Mouse (Mus musculus): ENCODE results near the gene Fxyd3.

Fxyd3 gene

GRCm38 (mm10) chr7:31072326-31072725, 4.2 kb downstream of the Fxyd3 start:
- no peak for DNase-seq (ENCODE audit: low spot score in 2 of 2)

- no peak for DNase-seq (ENCODE audit: low spot score in 2 of 2)
Observed at GRCm38 (mm10) chr7:31070324-31070723, 6.2 kb downstream of the Fxyd3 start.

DNA sequence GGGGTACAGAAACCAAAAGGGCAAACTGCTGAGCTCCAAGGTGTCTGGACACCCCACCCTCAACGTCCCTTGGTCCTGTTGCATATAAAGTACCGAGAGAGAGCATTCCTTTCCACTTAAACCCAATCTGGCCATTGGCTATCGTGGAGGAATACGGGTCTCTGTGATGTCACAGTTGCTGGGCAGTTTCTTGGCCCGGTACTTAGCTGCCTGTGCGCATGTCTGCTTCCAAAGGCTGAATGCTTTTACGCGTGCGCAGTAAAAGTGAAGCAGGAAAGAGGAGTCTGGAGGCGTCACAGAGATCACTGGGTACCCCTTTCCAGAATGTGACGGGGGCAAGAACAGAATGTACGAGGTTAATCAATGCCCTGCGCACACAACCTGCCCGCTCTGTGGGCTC, 7.0 kb downstream of the Fxyd3 start:
- DNase-seq (ENCODE audit: low spot score in 2 of 2), result no peak

DNA sequence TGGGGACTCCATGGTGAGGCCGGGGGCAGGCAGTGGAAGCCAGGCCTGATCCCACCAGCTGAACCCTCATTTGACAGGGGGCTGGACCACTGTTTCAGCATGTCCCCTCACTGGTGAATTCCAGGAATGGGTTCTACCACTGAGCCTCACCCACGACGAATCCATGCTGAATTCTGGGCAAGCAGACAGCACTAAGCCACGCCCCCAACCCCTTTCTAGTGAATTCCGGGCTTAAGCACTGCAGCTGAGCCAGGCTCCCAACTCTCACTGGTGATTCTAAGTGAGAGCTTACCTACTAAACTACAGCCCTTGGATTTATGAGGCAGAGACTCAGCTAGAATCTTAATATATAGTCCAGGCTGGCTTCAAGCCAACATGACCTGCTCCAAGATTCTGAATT, 8.7 kb downstream of the Fxyd3 start:
- no peak for DNase-seq (ENCODE audit: low spot score in 2 of 2)

- no peak for DNase-seq (ENCODE audit: low spot score in 2 of 2)
Observed at GRCm38 (mm10) chr7:31063074-31063560, 13.4 kb downstream of the Fxyd3 start.

DNA sequence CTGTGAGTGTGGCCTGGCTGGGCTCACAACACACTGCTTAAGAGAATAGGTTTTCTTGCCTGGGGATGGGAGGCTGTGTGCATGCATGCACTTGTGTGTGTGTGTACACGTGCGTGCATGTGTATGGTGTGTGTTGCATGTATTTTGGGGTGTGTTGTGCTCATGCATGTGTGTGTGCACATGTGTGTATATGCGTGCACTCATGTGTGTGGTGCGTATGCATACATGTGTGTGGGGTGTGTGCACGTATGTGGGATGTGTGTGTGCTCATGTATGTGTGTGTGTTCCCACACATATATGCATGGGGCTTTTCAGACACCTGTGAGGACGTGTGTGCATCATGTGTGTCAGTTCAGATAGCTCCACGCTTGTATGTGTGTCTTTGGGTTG, 15.9 kb downstream of the Fxyd3 start:
- DNase-seq (ENCODE audit: low spot score in 2 of 2), result no peak

GRCm38 (mm10) chr7:31059919-31060620, 16.4 kb downstream of the Fxyd3 start:
- no peak for DNase-seq (ENCODE audit: low spot score in 2 of 2)

DNA sequence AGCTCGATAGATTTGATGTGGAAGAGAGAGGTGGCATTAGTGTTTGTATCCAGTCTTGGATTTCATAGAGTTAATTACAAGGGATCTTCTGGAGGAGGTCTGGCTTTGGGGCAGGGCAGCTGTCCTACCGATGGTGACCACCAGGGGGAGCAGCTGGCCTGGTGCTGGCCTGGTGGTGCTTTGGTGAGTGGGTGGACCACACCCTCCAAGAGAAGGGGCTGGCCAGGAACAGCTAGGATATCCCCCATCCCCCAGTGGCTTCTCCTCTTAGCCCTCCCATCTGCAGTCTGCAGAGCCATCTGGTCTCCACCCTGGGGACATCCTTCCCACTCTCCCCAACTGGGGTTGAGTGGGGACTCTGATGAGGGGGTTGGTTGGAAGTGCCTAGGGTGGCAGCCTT, 17.4 kb downstream of the Fxyd3 start, which contains the start of gene Lgi4:
Lgi4 (plus strand) TSS at position 235 of the 400 bp plus-strand sequence.
- peak; percentile 50 to 63 for DNase-seq (ENCODE audit: low spot score in 2 of 2)

DNA sequence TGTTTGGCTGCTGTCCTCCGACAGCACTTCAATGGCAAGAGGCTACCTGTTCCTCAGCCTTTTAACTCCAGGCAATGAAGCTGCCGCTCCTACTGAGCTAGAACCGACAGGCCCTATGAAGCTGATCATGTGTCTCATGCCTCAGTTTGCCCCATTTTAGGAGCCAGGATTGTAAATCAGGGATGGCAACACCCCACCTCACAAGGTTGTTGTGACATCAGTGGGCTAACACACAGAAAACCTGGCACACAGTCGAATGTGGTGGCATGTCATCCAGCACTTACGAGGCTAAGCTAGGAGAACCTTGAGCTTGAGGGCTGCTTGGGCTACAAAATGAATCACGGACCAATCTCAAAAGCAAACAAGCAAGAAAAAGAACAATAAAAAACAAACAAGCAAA, 18.3 kb downstream of the Fxyd3 start:
- DNase-seq (ENCODE audit: low spot score in 2 of 2), result no peak

DNA sequence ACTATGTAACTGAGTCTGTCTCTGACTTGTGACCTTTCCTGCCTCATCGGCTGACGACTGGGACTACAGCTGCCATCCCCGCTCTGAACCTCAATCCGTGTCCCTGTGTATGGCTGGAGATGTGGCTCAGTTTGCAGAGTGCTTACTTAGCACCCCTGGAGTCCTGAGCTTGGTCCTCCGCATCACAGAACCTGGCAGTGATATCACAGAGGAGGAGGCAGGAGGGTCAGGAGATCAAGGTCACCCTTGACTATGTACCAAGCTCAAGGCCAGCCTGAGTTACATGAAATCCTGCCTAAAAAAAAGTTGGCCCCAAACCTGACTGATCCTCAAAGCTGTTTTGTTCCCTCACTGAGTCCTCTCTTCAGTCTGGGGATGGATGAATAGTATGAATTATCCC, 18.8 kb downstream of the Fxyd3 start:
- no peak for DNase-seq (ENCODE audit: low spot score in 2 of 2)

DNA sequence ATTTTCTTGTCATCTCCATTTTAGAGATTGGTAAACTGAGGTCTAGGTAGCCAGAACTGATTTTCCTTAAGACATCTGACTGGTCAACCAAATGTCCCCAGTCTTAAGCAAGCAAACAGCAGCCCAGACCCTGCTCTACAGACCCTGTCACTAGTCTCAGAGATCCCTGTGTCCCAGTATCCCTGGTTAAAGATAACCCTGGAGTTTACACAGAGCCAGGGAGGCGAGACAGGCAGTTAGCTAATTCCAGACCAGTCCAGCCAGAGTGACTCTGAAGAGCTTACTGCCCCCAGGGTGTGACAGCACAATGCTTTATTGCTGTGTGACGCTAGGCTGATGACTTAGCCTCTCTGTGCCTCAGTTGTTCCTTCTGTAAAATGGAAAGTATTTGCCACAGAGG, 19.4 kb downstream of the Fxyd3 start, which contains the start of gene Fxyd1:
Fxyd1 (minus strand) TSS at position 129 of the 400 bp plus-strand sequence.
- no peak for DNase-seq (ENCODE audit: low spot score in 2 of 2)

GRCm38 (mm10) chr7:31056448-31056847, 20.1 kb downstream of the Fxyd3 start:
- no peak for DNase-seq (ENCODE audit: low spot score in 2 of 2)

- DNase-seq (ENCODE audit: low spot score in 2 of 2), result no peak
Observed at GRCm38 (mm10) chr7:31055883-31056282, 20.6 kb downstream of the Fxyd3 start.

- DNase-seq (ENCODE audit: low spot score in 2 of 2), result no peak
Observed at GRCm38 (mm10) chr7:31055354-31055824, 21.1 kb downstream of the Fxyd3 start.

DNA sequence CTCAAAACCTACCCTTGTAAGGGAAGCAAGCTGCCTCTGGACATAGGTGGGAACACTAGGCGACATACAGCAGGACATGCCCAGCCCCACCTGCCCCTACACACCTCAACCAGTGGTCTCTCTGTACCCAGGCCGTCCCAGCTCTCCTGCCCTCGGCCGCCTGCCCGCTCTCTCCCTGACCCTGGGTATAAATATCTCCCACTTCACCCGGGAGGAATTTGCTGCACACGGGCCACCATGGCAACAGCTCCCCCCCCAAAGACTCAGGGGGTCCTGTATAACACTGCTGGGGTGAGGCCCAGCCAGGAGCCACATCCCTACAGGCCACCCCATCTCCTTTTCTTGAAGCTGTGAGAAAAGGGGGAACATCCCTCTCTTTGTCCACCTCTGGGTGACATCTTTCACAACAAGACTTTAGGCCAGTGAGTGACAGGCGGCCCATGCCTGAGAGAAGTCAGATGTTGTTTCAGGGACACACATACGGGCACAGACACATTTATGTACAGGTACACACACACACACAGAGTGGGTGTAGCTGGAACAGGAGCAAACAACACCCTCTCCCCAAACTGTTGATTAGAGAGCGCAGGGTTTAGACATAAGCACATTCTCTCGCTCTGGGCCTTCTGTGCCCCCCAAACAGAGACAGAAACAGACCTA, 21.7 kb downstream of the Fxyd3 start:
- no peak for DNase-seq (ENCODE audit: low spot score in 2 of 2)

GRCm38 (mm10) chr7:31053882-31054447, 22.5 kb downstream of the Fxyd3 start:
- no peak for DNase-seq (ENCODE audit: low spot score in 2 of 2)

DNA sequence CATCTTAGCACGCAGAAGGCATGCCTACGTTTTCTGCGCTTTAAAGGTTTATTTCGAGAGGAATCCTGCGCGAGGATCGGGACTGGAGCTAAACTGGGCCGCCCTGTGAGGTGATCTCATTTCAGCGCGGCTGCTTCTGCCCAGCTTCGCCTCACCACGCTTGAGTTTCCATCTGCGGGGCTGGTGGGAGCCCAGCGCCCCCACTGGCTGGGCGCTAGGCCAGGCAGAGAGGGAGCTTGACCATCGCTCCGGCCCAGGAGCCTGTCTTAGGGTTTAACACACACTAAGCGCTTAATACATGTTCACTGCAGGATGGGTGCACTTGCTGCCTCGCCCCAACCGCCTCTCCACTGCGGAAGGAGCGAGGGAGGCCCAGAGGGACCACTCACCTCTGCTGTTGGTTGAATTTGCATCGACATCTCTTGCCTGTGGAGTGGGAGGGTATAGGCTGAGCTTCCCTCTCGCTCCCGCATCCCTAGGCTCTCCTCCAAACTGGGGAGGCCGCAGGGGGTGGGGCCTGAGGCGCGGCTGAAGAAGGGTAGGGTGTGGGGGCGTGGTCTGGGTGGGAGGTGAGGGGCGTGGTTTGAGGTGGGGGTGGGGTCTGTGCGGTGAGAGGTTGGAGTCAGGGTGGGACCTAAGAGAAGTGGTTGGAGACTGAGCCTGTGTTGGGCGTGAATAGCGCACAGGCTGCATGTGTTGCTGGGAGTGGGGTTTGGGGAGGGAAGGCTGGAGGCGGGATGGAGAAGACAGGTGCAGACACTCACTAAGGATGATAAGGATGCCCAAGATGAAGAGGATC, 23.7 kb downstream of the Fxyd3 start:
- no peak for DNase-seq (ENCODE audit: low spot score in 2 of 2)

DNA sequence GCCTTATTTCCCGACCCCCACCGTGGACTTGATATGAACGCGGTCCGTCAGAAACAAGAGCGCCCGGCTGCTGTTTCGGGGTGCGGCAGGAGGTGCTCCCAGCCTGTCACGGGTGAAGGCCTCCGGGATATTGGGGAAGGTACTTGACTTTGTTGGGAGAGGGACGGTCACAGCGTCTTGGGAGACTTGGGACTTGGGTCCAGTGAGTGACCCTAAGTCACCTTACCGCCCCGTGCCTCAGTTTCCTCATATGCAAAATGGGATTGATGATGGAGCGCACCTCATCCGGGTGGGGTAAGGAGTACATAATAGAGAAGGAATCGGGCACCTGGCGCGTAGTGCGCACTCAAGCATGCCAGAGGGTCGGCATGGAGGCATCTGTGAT, 24.3 kb downstream of the Fxyd3 start:
- DNase-seq (ENCODE audit: low spot score in 2 of 2), result no peak

GRCm38 (mm10) chr7:31051321-31052021, 25.0 kb downstream of the Fxyd3 start, which contains the start of gene Fxyd7:
Gene Fxyd7 (minus strand): TSS chr7:31051467.
- no peak for DNase-seq (ENCODE audit: low spot score in 2 of 2)

GRCm38 (mm10) chr7:31050921-31051320, 25.6 kb downstream of the Fxyd3 start:
- DNase-seq (ENCODE audit: low spot score in 2 of 2), result no peak

DNA sequence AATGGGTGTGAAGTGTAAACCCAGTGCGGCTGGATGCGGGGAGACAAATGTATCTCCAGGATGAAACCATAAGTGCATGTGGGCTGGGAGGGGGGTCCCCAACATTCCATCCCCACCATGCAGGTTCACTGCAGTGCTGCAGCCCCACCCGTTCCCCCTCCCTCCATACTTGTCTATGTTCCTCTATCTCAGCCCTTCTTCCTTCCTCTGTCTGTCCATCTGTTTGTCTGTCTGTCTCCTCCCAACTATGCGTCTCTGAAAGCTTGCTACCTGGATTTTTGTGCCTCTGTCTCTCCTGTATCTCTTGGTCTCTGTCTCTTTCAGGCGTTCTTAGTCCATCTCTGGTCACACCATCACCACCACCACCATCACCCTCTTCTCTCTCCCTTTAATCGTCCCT, 26.0 kb downstream of the Fxyd3 start:
- no peak for DNase-seq (ENCODE audit: low spot score in 2 of 2)

Measured in spleen, postnatal 36 days (tissue).